Mouse (Mus musculus): Measurements from ENCODE around the gene Pkp1. TPM values are rescaled to one million over a fixed set of nuclear protein-coding genes. Genes with fewer than 3 reads are reported as not detected.

The Pkp1 gene
- total and polyA plus RNA-seq, 3 experiments, result not detected

GRCm38 (mm10) chr1:135862561-135862960, 56.4 kb downstream of the Pkp1 start:
- Histone ChIP-seq H3K27ac (ENCODE audit: control insufficient read depth, low read depth, low read length) (no peak overlapping the region), H3K9ac (ENCODE audit: control insufficient read depth, low read depth, low read length, poor library complexity, severe bottlenecking) (no peak overlapping the region), H3K4me3 (ENCODE audit: control insufficient read depth in 1 of 2, insufficient read depth in 1 of 2, low read depth in 2 of 2, low read length in 2 of 2) (no peak overlapping the region), H3K4me1 (ENCODE audit: control insufficient read depth in 1 of 2, insufficient read depth in 2 of 2, low read length in 2 of 2) (no peaks in the 10 kb centered on the region), H3K9me3 (replicated peaks; ENCODE audit: insufficient read depth, low read length) (no peaks in the 10 kb centered on the region), H3K79me2 (ENCODE audit: control insufficient read depth, insufficient read depth, low read length, poor library complexity) (no peaks in the 10 kb centered on the region), H3K36me3 (ENCODE audit: control insufficient read depth in 1 of 2, insufficient read depth in 2 of 2, low read length in 2 of 2) (no peaks in the 10 kb centered on the region), H3K27me3 (ENCODE audit: control insufficient read depth in 1 of 2, insufficient read depth in 2 of 2, low read length in 2 of 2) (peaks cover 0 to 9% of the 10 kb centered on the region in 2 experiments; a peak in 2 of 4 replicates)
- no peak for DNase-seq (ENCODE audit: low read depth, low spot score)
- TF ChIP-seq GATA1 (IDR thresholded peaks at IDR 0.05; ENCODE audit: low read depth, low read length) (no peak), MXI1 (IDR thresholded peaks at IDR 0.05; ENCODE audit: low read depth, low read length) (no peak), JUND (IDR thresholded peaks at IDR 0.05; ENCODE audit: low read depth, low read length) (no peak), CHD2 (IDR thresholded peaks at IDR 0.05; ENCODE audit: low read length) (no peak), TCF12 (IDR thresholded peaks at IDR 0.05; ENCODE audit: low read depth, low read length) (no peak), ZKSCAN1 (IDR thresholded peaks at IDR 0.05; ENCODE audit: low read depth, low read length) (no peak), CHD1 (IDR thresholded peaks at IDR 0.05; ENCODE audit: low read depth, low read length) (no peak), EP300 (IDR thresholded peaks at IDR 0.05; ENCODE audit: low read depth in 1 of 2, low read length in 2 of 2) (no peak)

GRCm38 (mm10) chr1:135861980-135862552, 56.9 kb downstream of the Pkp1 start:
- Histone ChIP-seq H3K27me3 (ENCODE audit: control insufficient read depth in 1 of 2, insufficient read depth in 2 of 2, low read length in 2 of 2) (peaks cover 0 to 9% of the 10 kb centered on the region in 2 experiments; a peak in 2 of 4 replicates), H3K9me3 (replicated peaks; ENCODE audit: insufficient read depth, low read length) (no peaks in the 10 kb centered on the region), H3K4me1 (ENCODE audit: control insufficient read depth in 1 of 2, insufficient read depth in 2 of 2, low read length in 2 of 2) (no peaks in the 10 kb centered on the region), H3K27ac (ENCODE audit: control insufficient read depth, low read depth, low read length) (no peak overlapping the region), H3K4me3 (ENCODE audit: control insufficient read depth in 1 of 2, insufficient read depth in 1 of 2, low read depth in 2 of 2, low read length in 2 of 2) (no peak overlapping the region), H3K36me3 (ENCODE audit: control insufficient read depth in 1 of 2, insufficient read depth in 2 of 2, low read length in 2 of 2) (no peaks in the 10 kb centered on the region), H3K79me2 (ENCODE audit: control insufficient read depth, insufficient read depth, low read length, poor library complexity) (no peaks in the 10 kb centered on the region), H3K9ac (ENCODE audit: control insufficient read depth, low read depth, low read length, poor library complexity, severe bottlenecking) (no peak overlapping the region)
- DNase-seq (ENCODE audit: low read depth, low spot score), result no peak
- TF ChIP-seq MAFK (IDR thresholded peaks at IDR 0.05; ENCODE audit: borderline replicate concordance, low read depth, low read length) (no peak), EP300 (IDR thresholded peaks at IDR 0.05; ENCODE audit: low read depth in 1 of 2, low read length in 2 of 2) (no peak), ETS1 (IDR thresholded peaks at IDR 0.05; ENCODE audit: low read depth, low read length) (no peak), UBTF (IDR thresholded peaks at IDR 0.05; ENCODE audit: borderline replicate concordance, insufficient read depth, low read depth, low read length) (no peak), ZC3H11A (IDR thresholded peaks at IDR 0.05; ENCODE audit: low read depth, low read length) (no peak), NELFE (IDR thresholded peaks at IDR 0.05; ENCODE audit: low read depth, low read length) (no peak), TBP (IDR thresholded peaks at IDR 0.05; ENCODE audit: low read depth, low read length) (no peak), RCOR1 (IDR thresholded peaks at IDR 0.05; ENCODE audit: low read depth, low read length) (no peak), CHD1 (IDR thresholded peaks at IDR 0.05; ENCODE audit: low read depth, low read length) (no peak), MYB (IDR thresholded peaks at IDR 0.05; ENCODE audit: low read depth, low read length) (no peak), MAX (IDR thresholded peaks at IDR 0.05; ENCODE audit: low read length) (no peak), JUND (IDR thresholded peaks at IDR 0.05; ENCODE audit: low read depth, low read length) (no peak), ZNF384 (IDR thresholded peaks at IDR 0.05; ENCODE audit: low read depth, low read length) (no peak), POLR2AphosphoS5 (IDR thresholded peaks at IDR 0.05; ENCODE audit: borderline replicate concordance, low read depth, low read length) (no peak), BHLHE40 (IDR thresholded peaks at IDR 0.05; ENCODE audit: borderline replicate concordance, low read depth, low read length) (no peak)
